Mouse (Mus musculus): ENCODE measurements around the gene Maats1. TPM values are rescaled to one million over a fixed set of nuclear protein-coding genes. Genes with fewer than 3 reads are reported as not detected.
"Not testable (repeated sequence)": the region's sequence is repeated elsewhere in the genome, so short reads cannot be mapped to it uniquely, and the experiment has no call there.

The Maats1 gene
- total RNA-seq, 2 experiments from 2014 or later = 1.1 to 1.3 TPM

DNA sequence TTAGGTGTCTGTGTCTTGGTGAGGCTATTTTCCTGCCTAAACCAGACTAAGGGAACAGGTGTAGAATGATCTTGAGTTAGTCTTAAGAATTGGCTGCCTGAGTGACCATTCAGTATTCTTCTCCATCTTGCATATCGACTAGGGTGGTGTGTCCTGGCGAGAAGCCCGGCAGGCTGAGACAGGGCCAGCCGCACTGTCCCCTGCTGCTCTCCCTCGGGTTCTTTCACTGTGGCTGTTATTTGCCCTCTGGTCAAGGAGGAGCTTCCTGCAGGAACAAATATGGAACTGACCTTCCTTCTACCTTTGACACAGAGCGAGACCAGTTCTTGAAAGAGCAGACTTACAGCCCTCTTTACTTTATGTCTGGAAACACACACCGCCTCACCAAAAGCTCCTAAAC, 10.1 kb upstream of the Maats1 start:
- no peak for DNase-seq (ENCODE audit: low spot score in 2 of 2)
- TF ChIP-seq CTCF (conservative IDR thresholded peaks at IDR 0.05) = no peak
- Histone ChIP-seq H3K4me3 (no peak overlapping the region), H3K27ac (no peak overlapping the region)

DNA sequence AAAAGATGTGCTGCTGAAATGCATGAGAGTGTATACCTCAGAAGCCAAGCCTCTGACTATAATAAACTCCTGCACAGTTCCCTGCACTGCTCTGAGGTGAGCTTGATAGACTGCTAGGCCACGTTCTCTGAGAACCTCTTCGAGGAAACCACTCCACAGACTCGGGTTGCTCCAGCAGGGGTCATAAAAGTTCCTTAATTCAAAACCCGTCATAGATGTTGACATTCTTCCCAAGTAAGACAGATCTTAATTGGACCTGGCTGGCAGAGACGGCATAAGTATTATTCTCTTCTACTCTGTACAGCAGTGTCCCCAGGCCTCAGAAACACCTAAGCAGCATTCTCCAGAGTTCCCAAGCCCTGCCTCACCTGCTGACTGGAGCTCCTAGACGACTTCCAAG, 9.0 kb upstream of the Maats1 start:
- TF ChIP-seq CTCF (conservative IDR thresholded peaks at IDR 0.05) = no peak
- no peak overlapping the region for H3K27ac ChIP-seq
- DNase-seq (ENCODE audit: low spot score in 2 of 2) = no peak
- H3K4me3 ChIP-seq = no peak overlapping the region

DNA sequence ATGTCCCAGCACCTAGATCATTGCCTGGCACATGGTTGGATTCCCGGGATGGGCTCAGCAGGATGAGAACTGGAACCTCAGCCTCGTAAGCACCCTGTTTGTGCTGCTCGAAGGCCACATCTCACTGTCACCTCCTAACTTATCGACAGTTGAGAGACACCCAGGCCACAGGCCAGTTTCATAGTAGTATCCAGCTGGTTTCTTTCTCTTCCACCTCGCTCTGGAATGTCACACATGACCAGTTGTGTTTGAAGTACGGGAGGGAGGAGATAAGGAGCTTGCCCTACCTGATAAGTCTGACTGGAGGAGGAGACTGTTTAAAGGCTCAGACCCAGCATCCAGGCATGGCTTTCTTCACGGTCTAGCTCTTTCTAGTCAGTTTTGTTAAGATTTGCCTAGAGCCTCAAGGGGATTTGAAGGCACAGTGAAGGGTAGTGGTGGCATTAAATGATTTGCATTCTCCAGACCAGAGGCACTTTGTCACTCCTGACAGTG, 8.5 kb upstream of the Maats1 start:
- H3K4me3 ChIP-seq = no peak overlapping the region
- no peak overlapping the region for H3K27ac ChIP-seq
- TF ChIP-seq CTCF (conservative IDR thresholded peaks at IDR 0.05) = no peak
- DNase-seq (ENCODE audit: low spot score in 2 of 2) = no peak

DNA sequence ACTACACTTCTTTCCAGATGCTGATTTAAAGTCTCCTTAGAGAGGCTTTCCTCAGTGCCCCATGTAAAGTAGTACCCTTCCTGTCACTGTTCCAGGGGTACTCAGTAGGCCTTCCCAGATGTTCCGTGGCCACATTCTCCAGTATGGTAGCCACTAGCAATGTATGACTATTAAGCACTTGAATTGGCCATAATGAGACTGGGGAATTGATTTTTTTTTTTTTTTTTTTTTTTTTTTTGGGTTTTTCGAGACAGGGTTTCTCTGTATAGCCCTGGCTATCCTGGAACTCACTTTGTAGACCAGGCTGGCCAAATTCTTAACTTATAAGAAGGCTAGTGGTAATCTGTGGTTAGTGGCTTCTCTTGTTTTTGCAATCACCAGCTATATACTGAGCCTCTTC, 7.9 kb upstream of the Maats1 start:
- no peak for DNase-seq (ENCODE audit: low spot score in 2 of 2)
- no peak for TF ChIP-seq CTCF (conservative IDR thresholded peaks at IDR 0.05)

DNA sequence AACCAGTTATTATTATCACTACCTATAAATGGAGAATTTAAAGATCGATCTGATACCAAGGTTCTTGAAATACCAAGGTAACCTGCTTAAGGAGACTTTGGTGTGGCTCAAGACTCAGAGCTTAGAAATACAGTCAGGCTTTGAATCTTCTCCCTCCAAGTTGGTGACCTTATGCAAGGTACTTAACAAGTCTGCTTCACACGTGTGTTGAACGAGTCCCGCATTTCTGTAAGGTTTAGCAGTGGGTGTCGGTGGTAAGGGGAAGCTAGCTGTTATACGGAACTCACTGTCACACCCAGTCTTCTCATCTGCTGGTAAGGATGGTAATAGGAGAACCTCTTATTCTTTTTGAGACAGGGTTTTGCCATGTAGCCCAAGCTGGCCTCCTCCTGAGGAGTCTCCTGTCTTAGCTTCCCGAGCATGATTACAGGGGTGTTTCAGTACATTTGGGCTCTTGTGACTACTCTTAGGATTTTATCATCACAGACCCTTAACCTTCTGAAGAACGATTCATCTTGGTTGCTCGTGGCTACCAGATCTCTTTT, 6.3 kb upstream of the Maats1 start:
- no peak for DNase-seq (ENCODE audit: low spot score in 2 of 2)
- no peak overlapping the region for H3K4me3 ChIP-seq
- no peak overlapping the region for H3K27ac ChIP-seq
- TF ChIP-seq CTCF (conservative IDR thresholded peaks at IDR 0.05) = no peak

More for the DNA sequence above, 7.9 kb upstream of the Maats1 start:
- Histone ChIP-seq H3K4me3 (no peak overlapping the region), H3K27ac (no peak overlapping the region)

DNA sequence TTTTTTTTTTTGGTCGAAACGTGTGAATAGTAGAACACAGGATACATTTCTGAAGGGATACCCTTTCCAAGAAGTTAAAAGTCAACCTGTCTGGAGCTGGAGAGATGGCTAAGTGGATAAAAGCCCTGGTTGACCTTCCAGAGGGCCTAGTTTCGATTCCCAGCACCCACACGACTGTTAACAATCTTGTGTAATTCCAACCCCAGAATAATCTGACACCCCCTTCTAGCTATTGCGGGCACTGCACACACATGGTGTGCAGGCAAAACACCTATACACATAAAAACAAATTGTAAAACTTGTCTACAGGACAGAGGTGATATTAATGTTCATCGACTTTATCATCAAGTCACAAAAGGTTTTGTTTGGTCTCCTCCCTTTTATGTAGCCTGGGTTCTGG, 5.6 kb upstream of the Maats1 start:
- DNase-seq (ENCODE audit: low spot score in 2 of 2) = no peak
- no peak for TF ChIP-seq CTCF (conservative IDR thresholded peaks at IDR 0.05)
- peak overlapping the region; percentile 93; the same call in 1 of the 2 replicates for H3K27ac ChIP-seq
- peak overlapping the region; percentile 82 for H3K4me3 ChIP-seq

DNA sequence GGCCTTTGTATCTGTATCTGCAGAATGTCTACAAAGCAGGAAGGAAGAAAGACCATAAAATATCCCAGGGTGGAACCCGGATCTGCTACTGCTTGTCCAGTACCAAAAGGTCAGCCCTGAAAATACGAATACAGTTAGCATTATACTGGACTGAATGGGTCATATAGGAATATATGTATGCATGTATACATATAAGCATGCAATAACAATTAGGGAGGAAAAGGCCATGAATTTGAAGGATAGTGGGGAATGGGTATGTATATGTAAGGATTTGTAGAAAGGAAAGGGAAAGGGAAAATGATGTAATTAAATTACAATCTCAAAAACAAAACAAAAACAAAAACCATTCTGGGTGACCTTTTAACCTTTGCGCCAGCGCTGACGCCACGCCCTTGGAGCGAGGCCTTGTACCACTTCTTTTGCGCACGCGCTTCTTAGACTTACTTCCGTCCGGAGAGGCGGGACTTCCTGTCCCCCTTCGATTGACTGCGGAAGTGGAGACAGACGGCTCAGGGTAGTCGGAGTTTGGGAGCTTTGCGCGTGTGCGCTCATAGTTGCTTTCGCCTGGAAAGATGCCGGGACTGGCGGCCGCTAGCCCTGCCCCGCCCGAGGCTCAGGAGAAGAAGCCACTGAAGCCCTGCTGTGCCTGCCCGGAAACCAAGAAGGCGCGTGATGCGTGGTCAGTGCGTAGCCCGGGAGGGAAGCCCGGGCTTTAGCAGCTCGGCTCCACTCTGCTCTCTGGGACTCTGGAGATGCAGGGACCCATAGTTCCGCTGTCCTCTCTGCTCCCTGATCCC, 4.8 kb upstream of the Maats1 start, which contains the start of the genes Cox17 and Gm21987:
TSS of gene Cox17 (plus strand) at position 463 of the 797 bp plus-strand sequence.
TSS of gene Gm21987 (plus strand) at position 512 of the 797 bp plus-strand sequence.
- 0 out of 2 replicates have a peak, but pooled peaks have one; percentile 12 for TF ChIP-seq CTCF (conservative IDR thresholded peaks at IDR 0.05)
- Histone ChIP-seq H3K27ac (peak within 1 kb of the TSS; percentile 93), H3K4me3 (peak within 1 kb of the TSS; percentile 82)
- DNase-seq (ENCODE audit: low spot score in 2 of 2) = peak; percentile 90 to 94

DNA sequence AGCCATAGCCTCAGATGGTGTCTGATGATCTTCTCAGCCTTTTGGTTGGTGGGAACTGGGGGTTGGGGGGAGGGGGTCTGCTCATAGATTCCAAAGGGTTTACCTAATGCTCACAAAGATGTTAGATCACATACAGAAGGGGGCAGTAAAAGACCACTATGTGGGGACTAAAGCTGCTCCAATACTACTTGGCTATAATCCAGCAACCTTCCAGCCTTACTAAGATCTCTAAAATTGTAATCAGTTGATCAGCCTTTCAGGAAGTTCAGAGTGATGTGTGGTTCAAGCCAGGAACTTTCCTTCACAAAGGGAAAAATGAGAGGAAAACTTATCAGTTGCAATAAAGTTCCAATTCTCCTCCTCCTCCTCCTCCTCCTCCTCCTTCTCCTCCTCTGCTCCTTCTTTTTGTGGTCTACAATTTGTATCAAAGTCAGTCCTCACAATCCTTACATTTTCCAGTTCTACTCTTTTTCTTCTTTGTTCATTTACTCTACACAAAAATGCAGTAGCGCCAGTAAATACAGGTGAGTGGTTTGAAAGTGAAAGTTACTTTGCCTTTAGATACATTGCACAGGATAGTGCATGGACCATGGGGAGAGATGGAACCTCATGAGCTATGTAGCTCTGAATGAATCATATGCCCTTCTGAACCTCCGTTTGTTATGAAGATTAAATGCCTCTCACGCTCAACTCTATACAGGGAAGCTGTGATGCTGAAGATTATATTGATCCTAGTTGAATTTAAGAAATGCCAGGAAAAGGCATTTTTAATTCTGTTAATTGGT, 3.2 kb upstream of the Maats1 start:
- Histone ChIP-seq H3K27ac (no peak overlapping the region), H3K4me3 (no peak overlapping the region)
- peak; percentile 68 for TF ChIP-seq CTCF (conservative IDR thresholded peaks at IDR 0.05)
- DNase-seq (ENCODE audit: low spot score in 2 of 2) = peak in 1 of 2 experiments; percentile 19

DNA sequence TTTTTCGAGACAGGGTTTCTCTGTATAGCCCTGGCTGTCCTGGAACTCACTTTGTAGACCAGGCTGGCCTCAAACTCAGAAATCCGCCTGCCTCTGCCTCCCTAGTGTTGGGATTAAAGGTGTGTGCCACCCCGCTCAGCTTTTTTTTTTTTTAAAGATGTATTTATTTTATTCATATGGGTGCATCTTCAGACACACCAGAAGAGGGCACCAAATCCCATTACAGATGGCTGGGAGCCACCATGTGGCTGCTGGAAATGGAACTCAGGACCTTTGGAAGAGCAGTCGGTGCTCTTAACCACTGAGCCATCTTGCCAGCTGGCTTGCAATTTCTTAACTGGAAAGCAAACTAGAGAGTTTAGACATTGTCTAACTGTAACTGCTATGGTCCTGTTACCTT, 3.9 kb downstream of the Maats1 start:
- not testable (repeated sequence) for DNase-seq (ENCODE audit: low spot score in 2 of 2); H3K27ac ChIP-seq; H3K4me3 ChIP-seq
- TF ChIP-seq CTCF (conservative IDR thresholded peaks at IDR 0.05) = peak; percentile 56

DNA sequence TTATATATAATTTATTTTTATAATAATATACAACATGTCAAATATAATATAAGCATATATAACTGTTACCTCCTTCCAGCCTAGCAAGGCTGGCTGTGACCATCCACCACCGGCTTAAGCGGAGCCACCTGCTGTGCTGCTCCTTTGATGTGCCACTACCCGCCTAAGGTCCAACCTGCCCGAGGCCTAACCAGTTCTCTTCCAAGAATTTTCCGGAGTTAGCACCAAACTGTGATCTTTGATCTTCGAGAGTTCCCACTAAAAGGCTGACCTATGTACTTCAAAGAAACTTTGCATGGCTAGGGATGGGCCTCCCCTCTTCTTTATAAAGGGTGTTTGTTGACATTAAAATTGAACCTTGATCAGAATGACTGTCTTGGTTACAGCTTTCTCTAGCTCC, 7.5 kb downstream of the Maats1 start:
- no peak for TF ChIP-seq CTCF (conservative IDR thresholded peaks at IDR 0.05)
- no peak overlapping the region for H3K4me3 ChIP-seq
- DNase-seq (ENCODE audit: low spot score in 2 of 2) = no peak
- H3K27ac ChIP-seq = no peak overlapping the region

DNA sequence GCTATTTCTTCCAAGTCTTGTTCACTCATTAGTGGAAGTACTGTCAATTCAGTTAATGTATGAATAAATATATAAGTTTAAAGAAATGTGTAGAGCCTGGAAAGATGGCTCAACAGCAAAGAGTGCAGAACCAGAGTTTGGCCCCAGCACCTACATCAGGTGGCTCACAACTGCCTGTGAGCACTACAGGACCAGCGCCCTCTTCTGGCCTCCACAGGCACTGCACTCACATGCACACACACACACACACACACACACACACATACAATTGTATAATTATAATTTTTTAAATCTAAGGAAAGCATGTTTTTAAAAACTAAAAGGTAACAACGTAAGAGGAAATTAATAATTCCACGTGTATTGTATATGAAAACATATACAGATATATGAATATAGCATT, 12.6 kb downstream of the Maats1 start:
- DNase-seq (ENCODE audit: low spot score in 2 of 2) = no peak
- TF ChIP-seq CTCF (conservative IDR thresholded peaks at IDR 0.05) = peak; percentile 22; the same call in 1 of the 2 replicates
- Histone ChIP-seq H3K27ac (no peak overlapping the region), H3K4me3 (no peak overlapping the region)

DNA sequence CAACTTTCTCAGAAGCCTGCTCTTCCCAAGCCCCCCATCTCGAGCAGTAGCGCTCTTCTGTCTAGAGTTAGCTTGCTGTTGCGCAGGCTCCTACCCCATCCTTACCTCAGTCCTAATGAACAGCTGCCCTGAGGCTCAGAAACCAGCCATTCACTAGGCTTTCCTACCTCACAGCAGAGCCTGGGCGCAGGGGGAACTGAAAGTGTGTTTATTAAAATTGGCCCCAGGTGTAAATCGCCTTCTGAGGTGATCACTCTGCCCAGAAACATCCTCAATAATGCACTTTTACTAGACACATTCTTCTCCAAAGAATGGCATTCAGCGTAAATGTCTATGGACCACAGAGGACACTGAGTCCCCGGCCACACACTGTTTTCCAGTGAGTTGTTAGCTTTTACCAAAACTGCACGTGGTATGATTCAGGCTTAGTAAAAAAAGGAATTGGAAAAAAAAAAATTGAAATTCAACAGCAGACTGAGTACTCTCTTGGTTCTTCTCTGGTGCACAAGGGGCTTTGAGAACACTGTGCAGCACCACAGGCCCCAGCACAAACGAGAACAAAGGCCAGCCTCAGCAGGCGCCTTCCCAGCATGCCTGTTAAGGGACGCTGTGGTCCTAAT, 15.1 kb downstream of the Maats1 start:
- Histone ChIP-seq H3K4me3 (no peak overlapping the region), H3K27ac (no peak overlapping the region)
- DNase-seq (ENCODE audit: low spot score in 2 of 2) = no peak
- TF ChIP-seq CTCF (conservative IDR thresholded peaks at IDR 0.05) = no peak
